Mouse (Mus musculus) embryonic facial prominence, embryonic 11.5 days (tissue): ENCODE measurements at regions not wholly inside any gene's neighbourhood (a gene's known extent, or its start where the extent isn't known, plus 50 kb on each side); places are given as distances from the start of the nearest gene placed in this dataset.

Experiments
- ATAC-seq: fragments of 200-750 bp; cut with Nextera tagmentation; replicated peaks from 2 replicates; pipeline ENCODE4 v1.8.0; 2017; ENCODE audit warnings: low read depth; ENCODE audit not compliant: insufficient number of reproducible peaks, low FRiP score, low TSS enrichment
- DNase-seq: peaks from one replicate; pipeline ENCODE4 v3.0.0-alpha.2; 2015; ENCODE audit warnings: low spot score
- H3K27ac ChIP-seq: fragments of 300-500 bp; sonication (generic); replicated peaks from 2 replicates; pipeline ENCODE4 v1.5.1; 2014; ENCODE audit warnings: mild to moderate bottlenecking, low read depth, low read length, control low read depth
- H3K27me3 ChIP-seq: fragments of 300-500 bp; sonication (generic); 2 replicates; pipeline ENCODE4 v1.6.1; 2014; ENCODE audit warnings: mild to moderate bottlenecking, low read length, moderate library complexity, mixed read lengths; ENCODE audit not compliant: control insufficient read depth, insufficient read depth
- H3K36me3 ChIP-seq: fragments of 300-500 bp; sonication (generic); replicated peaks from 2 replicates; pipeline ENCODE4 v1.6.1; 2014; ENCODE audit warnings: low read depth, mild to moderate bottlenecking, low read length, moderate library complexity, mixed read lengths; ENCODE audit not compliant: control insufficient read depth, insufficient read depth
- H3K4me1 ChIP-seq: fragments of 300-500 bp; sonication (generic); 2 replicates; pipeline ENCODE4 v1.6.1; 2014; ENCODE audit warnings: low read length, mixed read lengths; ENCODE audit not compliant: control insufficient read depth, insufficient read depth
- H3K4me2 ChIP-seq: fragments of 300-500 bp; sonication (generic); 2 replicates; pipeline ENCODE4 v1.6.1; 2014; ENCODE audit warnings: low read depth, mild to moderate bottlenecking, control low read depth, low read length, moderate library complexity
- H3K4me3 ChIP-seq: fragments of 300-500 bp; sonication (generic); 2 replicates; pipeline ENCODE4 v1.5.1; 2014; ENCODE audit warnings: low read depth, low read length, control low read depth
- H3K9ac ChIP-seq: fragments of 300-500 bp; sonication (generic); replicated peaks from 2 replicates; pipeline ENCODE4 v1.6.1; 2014; ENCODE audit warnings: mild to moderate bottlenecking, control low read depth, low read length
- H3K9me3 ChIP-seq: fragments of 300-500 bp; sonication (generic); replicated peaks from 2 replicates; pipeline ENCODE4 v1.6.1; 2016; ENCODE audit warnings: mild to moderate bottlenecking, low read length, inconsistent platforms, mixed read lengths; ENCODE audit not compliant: control insufficient read depth
- WGBS: fragments of 180-500 bp; shearing (Covaris S2); extraction: QIAGEN DNeasy Blood & Tissue Kit; methylation state at CpG from one replicate; pipeline ENCODE4 v1.1.7; 2014; 5-methylcytosine and 5-hydroxymethylcytosine counted together

DNA sequence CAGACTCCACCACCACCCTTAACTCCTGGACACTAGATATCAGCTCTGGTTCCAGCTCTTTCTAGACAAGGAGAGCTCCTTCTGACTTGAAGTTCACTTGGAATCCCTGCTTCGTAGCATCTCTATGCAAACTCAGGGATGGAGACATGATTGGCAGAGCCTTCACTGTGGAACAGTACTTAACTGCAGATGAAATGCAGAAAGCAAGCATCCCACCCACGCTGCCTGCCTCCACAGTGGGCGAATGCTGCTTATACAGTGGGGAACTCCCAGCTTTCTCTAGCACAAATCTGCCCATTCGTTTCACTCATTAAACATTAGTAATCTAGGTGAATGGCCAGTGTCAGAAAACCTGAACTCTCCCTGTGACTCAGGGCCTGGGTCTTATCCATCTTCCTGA, 92.0 kb upstream of the Coch start:
- H3K4me2 ChIP-seq, result no peak overlapping the region
- no peak overlapping the region for H3K27ac ChIP-seq
- H3K27me3 ChIP-seq, result no peaks in the 10 kb centered on the region
- 89% methylated on average over 4 of the region's 4 CpGs for WGBS
- peaks cover 5% of the 10 kb centered on the region; the same call in 1 of the 2 replicates for H3K4me1 ChIP-seq
- no peaks in the 10 kb centered on the region for H3K9me3 ChIP-seq
- ATAC-seq (no peak), DNase-seq (no peak)
- no peak overlapping the region for H3K4me3 ChIP-seq
- no peaks in the 10 kb centered on the region for H3K36me3 ChIP-seq
- H3K9ac ChIP-seq, result no peak overlapping the region

DNA sequence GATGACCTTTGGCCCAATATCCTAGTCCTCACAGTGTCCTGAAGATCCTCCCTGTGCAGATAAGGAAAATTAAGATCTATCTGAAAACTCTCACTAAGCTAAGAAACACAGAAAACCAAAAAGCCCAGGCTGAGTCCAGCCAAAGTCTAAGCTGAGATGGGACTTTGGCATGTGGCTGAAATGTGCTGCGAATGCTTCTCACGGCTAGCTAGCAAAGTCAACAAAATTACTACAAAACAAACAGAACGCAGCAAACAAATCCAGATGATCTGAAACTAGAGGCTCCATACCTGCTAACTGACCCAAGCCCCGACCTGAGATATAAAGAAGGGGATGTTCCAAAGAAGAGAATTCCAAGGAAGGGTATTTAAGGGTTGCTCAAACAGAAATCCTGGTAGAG, 90.4 kb upstream of the Coch start:
- no peak overlapping the region for H3K27ac ChIP-seq
- DNase-seq (no peak), ATAC-seq (no peak)
- H3K9ac ChIP-seq, result no peak overlapping the region
- no peaks in the 10 kb centered on the region for H3K27me3 ChIP-seq
- H3K4me3 ChIP-seq, result no peak overlapping the region
- peaks cover 5% of the 10 kb centered on the region; the same call in 1 of the 2 replicates for H3K4me1 ChIP-seq
- no peak overlapping the region for H3K4me2 ChIP-seq
- H3K9me3 ChIP-seq, result no peaks in the 10 kb centered on the region
- no peaks in the 10 kb centered on the region for H3K36me3 ChIP-seq
- 82% methylated on average over 4 of the region's 4 CpGs for WGBS

DNA sequence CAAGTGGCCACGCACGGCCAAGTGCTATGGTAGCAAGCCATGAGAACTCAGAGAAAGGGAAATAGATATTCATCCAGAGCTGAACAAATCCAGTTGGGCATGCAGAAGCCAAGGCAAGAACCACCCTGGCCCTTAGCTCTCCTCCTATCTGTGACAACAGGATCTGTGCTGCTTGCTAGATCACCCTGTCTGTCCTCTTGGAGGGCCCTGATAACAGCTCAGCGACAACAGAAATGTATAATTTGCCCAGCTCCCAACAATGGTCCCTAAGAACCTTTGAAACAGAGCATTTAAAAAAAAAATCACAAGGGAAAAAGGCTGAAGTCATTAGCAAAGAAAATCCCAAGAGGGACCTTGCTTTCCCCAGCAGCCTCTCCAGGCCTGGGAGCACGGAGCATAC, 89.4 kb upstream of the Coch start:
- Histone ChIP-seq H3K27ac (no peak overlapping the region), H3K4me2 (no peak overlapping the region), H3K9me3 (no peaks in the 10 kb centered on the region), H3K27me3 (no peaks in the 10 kb centered on the region), H3K36me3 (no peaks in the 10 kb centered on the region), H3K4me3 (no peak overlapping the region), H3K9ac (no peak overlapping the region), H3K4me1 (peaks cover 5% of the 10 kb centered on the region; the same call in 1 of the 2 replicates)
- ATAC-seq (no peak), DNase-seq (no peak)
- 66% methylated on average over 4 of the region's 4 CpGs for WGBS

DNA sequence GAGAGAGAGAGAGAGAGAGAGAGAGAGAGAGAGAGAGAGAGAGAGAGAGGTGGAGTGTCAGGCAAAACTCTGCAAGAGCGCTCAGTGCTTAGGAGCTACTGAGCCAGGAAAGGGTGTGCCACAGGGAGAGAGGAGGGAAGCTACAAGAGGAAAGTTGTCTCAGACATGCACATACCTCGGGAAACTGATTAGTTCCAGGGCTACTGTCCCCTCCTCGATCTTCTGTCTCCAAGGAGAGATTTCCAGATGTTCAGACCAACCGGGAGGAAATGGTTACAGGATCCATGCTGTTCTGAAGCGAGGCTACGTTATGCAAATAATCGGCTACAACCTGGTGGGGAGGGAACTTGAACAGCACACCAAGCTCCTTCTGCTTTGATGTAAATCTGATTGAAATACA, 88.6 kb upstream of the Coch start:
- ATAC-seq, result peak; percentile 29; the same call in 1 of the 2 replicates

DNA sequence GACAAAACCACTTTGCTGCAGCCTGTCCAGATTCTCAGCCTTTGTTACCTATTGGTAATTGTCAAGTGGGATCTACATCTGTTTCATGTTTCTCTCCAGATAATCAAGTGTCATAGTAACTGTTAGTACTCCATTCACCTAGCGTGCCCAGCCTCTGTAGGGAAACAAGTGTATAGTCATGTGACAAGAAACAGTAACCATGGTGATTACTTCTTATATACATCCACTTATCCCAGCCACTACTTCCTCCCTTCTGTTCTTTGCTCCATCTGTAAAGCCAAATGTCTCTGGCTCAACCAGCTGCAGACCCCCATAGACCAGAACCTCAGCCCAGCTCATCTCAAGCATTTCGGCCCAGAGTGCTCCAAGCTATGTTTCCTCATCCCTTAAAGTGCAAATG, 83.1 kb upstream of the Coch start:
- WGBS, result 81% methylated on average over 2 of the region's 2 CpGs
- no peak overlapping the region for H3K4me3 ChIP-seq

More for the DNA sequence above, 88.6 kb upstream of the Coch start:
- no peaks in the 10 kb centered on the region for H3K36me3 ChIP-seq
- 12% methylated on average over 7 of the region's 7 CpGs for WGBS
- H3K4me2 ChIP-seq, result no peak overlapping the region
- peak; percentile 64 for DNase-seq
- H3K27ac ChIP-seq, result no peak overlapping the region
- H3K4me3 ChIP-seq, result no peak overlapping the region
- peaks cover 5% of the 10 kb centered on the region; the same call in 1 of the 2 replicates for H3K4me1 ChIP-seq
- no peak overlapping the region for H3K9ac ChIP-seq
- H3K9me3 ChIP-seq, result no peaks in the 10 kb centered on the region
- no peaks in the 10 kb centered on the region for H3K27me3 ChIP-seq

DNA sequence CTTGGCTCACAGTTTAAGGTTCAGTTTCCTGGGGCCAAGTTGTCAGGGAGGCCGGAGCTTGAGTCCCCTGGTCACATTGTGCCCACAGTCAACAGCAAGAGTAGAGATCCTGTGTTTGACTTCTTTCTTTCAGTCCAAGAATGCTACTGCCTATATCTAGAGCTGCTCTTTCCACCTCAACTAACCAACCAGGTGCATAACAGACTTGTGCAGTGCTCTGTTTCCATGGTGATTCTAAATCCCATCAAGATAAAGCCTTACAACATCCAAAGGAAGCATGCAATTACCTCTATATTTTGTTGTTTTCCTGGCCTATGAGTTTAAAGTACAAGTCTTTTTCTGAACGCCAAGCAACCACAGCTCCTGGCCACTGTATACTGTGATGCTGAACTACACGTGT, 76.4 kb upstream of the Coch start:
- no peaks in the 10 kb centered on the region for H3K4me1 ChIP-seq
- WGBS, result 87% methylated on average over 3 of the region's 3 CpGs
- ATAC-seq (no peak), DNase-seq (no peak)
- no peak overlapping the region for H3K4me3 ChIP-seq
- no peaks in the 10 kb centered on the region for H3K27me3 ChIP-seq
- no peak overlapping the region for H3K4me2 ChIP-seq
- H3K9ac ChIP-seq, result no peak overlapping the region
- H3K27ac ChIP-seq, result no peak overlapping the region
- H3K36me3 ChIP-seq, result no peaks in the 10 kb centered on the region
- H3K9me3 ChIP-seq, result no peaks in the 10 kb centered on the region

More for the DNA sequence above, 83.1 kb upstream of the Coch start:
- Histone ChIP-seq H3K36me3 (no peaks in the 10 kb centered on the region), H3K4me2 (no peak overlapping the region), H3K4me1 (peaks cover 5% of the 10 kb centered on the region; the same call in 1 of the 2 replicates), H3K9me3 (no peaks in the 10 kb centered on the region), H3K9ac (no peak overlapping the region), H3K27ac (no peak overlapping the region), H3K27me3 (no peaks in the 10 kb centered on the region)
- no peak for DNase-seq
- no peak for ATAC-seq

DNA sequence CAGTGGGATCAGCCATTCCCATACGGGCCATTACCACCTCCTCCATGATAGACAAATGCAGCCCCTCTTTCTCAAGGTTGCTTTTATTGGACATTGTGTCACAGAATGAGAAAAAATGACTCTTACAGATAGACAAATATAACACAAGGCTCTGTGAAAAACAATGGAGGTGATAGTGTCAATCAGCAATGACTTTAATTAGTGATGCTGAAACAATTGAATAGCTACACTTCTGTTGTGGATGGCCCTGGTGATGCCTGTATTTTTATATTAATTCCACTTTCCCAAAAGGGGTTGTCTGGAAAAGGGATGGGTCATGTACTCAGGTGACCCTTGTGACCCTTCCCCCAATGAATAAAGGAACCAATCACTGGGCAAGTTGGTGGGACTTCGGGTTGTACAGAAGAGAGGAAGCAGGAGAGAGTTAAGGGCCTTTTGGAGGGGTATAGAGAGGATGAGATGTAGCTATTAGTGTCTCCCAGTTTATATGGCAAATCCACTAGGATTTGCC, 71.5 kb upstream of the Coch start:
- 56% methylated on average over 2 of the region's 2 CpGs for WGBS
- Histone ChIP-seq H3K36me3 (no peaks in the 10 kb centered on the region), H3K9me3 (no peaks in the 10 kb centered on the region), H3K27ac (no peak overlapping the region), H3K4me1 (no peaks in the 10 kb centered on the region; the same call in 1 of the 2 replicates), H3K4me2 (no peak overlapping the region), H3K4me3 (no peak overlapping the region), H3K9ac (no peak overlapping the region), H3K27me3 (no peaks in the 10 kb centered on the region)
- DNase-seq (no peak), ATAC-seq (no peak)

DNA sequence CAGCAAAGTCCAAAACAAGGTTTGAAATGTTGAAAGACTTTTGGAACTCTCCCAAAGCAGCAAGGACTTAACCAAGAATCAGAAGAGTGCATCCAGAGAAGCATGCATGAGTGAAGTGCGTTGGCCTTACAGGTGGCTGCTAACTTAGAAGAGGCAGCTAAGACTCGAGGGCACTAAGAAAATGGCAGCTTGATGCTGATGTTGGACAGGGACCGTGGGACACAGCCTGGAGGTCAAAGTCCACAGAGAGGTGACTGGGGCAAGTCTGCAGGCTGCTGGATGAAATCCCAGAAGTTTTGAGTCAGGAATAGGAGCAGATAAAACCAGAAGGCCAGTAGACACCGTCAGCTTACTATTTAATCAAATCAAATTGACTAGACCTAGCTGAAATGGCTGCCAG, 69.3 kb upstream of the Coch start:
- WGBS, result 90% methylated on average over 4 of the region's 4 CpGs
- no peak overlapping the region for H3K4me2 ChIP-seq
- H3K4me3 ChIP-seq, result no peak overlapping the region
- DNase-seq (no peak), ATAC-seq (no peak)
- H3K36me3 ChIP-seq, result no peaks in the 10 kb centered on the region
- no peak overlapping the region for H3K27ac ChIP-seq
- H3K9me3 ChIP-seq, result no peaks in the 10 kb centered on the region
- no peaks in the 10 kb centered on the region for H3K27me3 ChIP-seq
- H3K9ac ChIP-seq, result no peak overlapping the region
- no peaks in the 10 kb centered on the region; the same call in 1 of the 2 replicates for H3K4me1 ChIP-seq
